Mouse (Mus musculus) megakaryocyte, embryonic 14.5 days (primary cell): ENCODE results near the gene Slc17a2.

Experiments used
- FLI1 ChIP-seq: IDR thresholded peaks from 2 replicates; pipeline ENCODE4 v1.6.1; 2012; ENCODE audit warnings: low read length, inconsistent platforms, mixed read lengths
- GATA1 ChIP-seq: IDR thresholded peaks from 3 replicates; pipeline ENCODE4 v1.6.1; 2012; ENCODE audit warnings: mixed read lengths, low read length, inconsistent platforms, borderline replicate concordance

GRCm38 (mm10) chr13:23763242-23763585 is 43.6 kb upstream of the Slc17a2 start:
- TF ChIP-seq GATA1 (no peak), FLI1 (no peak)
